Mouse (Mus musculus) C2C12 (cell line): ENCODE data around the gene Eya4.

Experiments
- CEBPB ChIP-seq: IDR thresholded peaks from one replicate; pipeline ENCODE4 v1.6.1; 2011; ENCODE audit warnings: low read depth, mild to moderate bottlenecking, control low read depth, moderate library complexity
- CTCF ChIP-seq: IDR thresholded peaks from one replicate; pipeline ENCODE4 v1.5.1; 2011; ENCODE audit not compliant: control insufficient read depth, insufficient read depth, insufficient read length
- FOSL1 ChIP-seq: IDR thresholded peaks from one replicate; pipeline ENCODE4 v1.8.0; 2011; ENCODE audit warnings: mild to moderate bottlenecking, low read length; ENCODE audit not compliant: poor library complexity, insufficient read depth, severe bottlenecking
- MAX ChIP-seq: IDR thresholded peaks from one replicate; pipeline ENCODE4 v1.6.1; 2011; ENCODE audit warnings: mild to moderate bottlenecking, control low read depth
- MYOD1 ChIP-seq: IDR thresholded peaks from one replicate; pipeline ENCODE4 v1.6.1; 2011; ENCODE audit warnings: low read depth; ENCODE audit not compliant: control insufficient read depth, insufficient read length
- MYOG ChIP-seq: IDR thresholded peaks from one replicate; pipeline ENCODE4 v1.6.1; 2011; ENCODE audit not compliant: control insufficient read depth, insufficient read length; ENCODE audit errors: extremely low read depth
- USF1 ChIP-seq: IDR thresholded peaks from one replicate; pipeline ENCODE4 v1.6.1; 2011; ENCODE audit warnings: low read depth, mild to moderate bottlenecking, control low read depth, moderate library complexity

DNA sequence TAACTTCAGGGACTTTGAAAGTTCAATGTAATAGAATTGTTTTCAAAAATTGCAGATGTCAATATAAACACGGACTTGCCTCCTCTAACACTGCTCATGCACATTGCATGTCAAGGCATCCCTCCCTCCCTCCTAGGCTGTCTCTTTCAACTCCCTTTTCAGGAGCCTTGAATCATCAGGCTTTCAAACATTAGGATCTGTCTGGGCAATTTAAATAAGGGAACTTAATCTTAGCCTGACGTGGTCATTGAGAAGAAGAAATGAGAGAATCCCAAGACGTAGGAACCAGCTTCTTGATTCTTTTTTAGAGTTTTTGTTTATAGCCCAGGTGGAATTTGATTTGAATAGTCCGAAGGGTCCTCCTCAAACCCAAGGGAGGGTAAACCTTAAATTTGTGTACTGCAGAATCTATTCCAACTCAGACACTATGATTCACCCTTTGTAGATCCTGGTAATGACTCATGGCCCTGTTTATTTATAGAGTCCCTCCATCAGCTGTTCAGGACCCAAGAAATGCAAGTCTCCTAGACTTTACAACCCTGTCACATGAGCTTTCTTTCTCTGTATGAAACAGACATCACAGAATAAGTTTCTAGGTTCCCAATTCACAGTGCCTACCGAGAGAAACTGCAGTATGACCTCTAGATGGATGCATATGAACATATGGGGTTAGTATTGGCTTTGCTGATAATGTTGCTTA, 173.1 kb downstream of the Eya4 start:
- no peak for TF ChIP-seq CTCF
- no peak for TF ChIP-seq MAX
- TF ChIP-seq MYOG: no peak
- peak; percentile 85 for TF ChIP-seq USF1
- TF ChIP-seq MYOD1: peak; percentile 74
- peak; percentile 90 for TF ChIP-seq FOSL1
- TF ChIP-seq CEBPB: no peak
